Comparison of ENCODE assay signal across 8 mouse cellular contexts in genomic region chr19:29708003-29708402, GRCm38 (mm10). TPM values are rescaled to one million over a fixed set of nuclear protein-coding genes. Genes with fewer than 3 reads are reported as not detected.
A peak's percentile ranks its signal among the peaks of the same experiment; 100 is the strongest.
DNase-seq lines count a peak whose midpoint lies in the region; ATAC-seq and TF ChIP-seq lines count a peak whose summit lies in the region.

No protein-coding gene starts in this region.

- H3K4me3 ChIP-seq in spleen, adult 2 months (ENCODE audit: extremely low read depth, insufficient read depth, insufficient read length): peak overlapping the region; percentile 56
- peak overlapping the region; percentile 42 for H3K4me3 ChIP-seq in liver, embryonic 16.5 days (ENCODE audit: low read depth, low read length)

- no peak for TF ChIP-seq CTCF in spleen, adult 2 months (IDR thresholded peaks at IDR 0.05; ENCODE audit: extremely low read depth, insufficient read depth, insufficient read length, insufficient replicate concordance)

- H3K4me2 ChIP-seq in liver, embryonic 16.5 days (ENCODE audit: low read depth, low read length): peak overlapping the region; percentile 51

- no peak overlapping the region for H3K27ac ChIP-seq in spleen, adult 2 months (ENCODE audit: insufficient read depth, low read length)
- no peak overlapping the region for H3K27ac ChIP-seq in liver, embryonic 16.5 days (ENCODE audit: low read length)

- 21% methylated on average over 14 of the region's 14 CpGs for WGBS in spleen, adult 2 months
- 32% methylated on average over 14 of the region's 14 CpGs for WGBS in liver, embryonic 16.5 days (ENCODE audit: insufficient replicate concordance)

- H3K9ac ChIP-seq in liver, embryonic 16.5 days (ENCODE audit: low read depth, low read length): no peak overlapping the region

- TF ChIP-seq POLR2A in spleen, adult 2 months (IDR thresholded peaks at IDR 0.05; ENCODE audit: low read depth, low read length): no peak

- no peak; the same call in 1 of the 2 replicates for ATAC-seq in liver, embryonic 16.5 days (ENCODE audit: low read depth)

- peak; percentile 17 to 21 for DNase-seq in adrenal gland, postnatal 36 days
- no peak for DNase-seq in adrenal gland, postnatal 25 days
- peak in 1 of 2 experiments; percentile 20 for DNase-seq in spleen, adult 2 months (ENCODE audit: low read depth in 1 of 2, low spot score in 2 of 2)
- DNase-seq in spleen, postnatal 14 days (ENCODE audit: low spot score in 2 of 2): no peak
- peak; percentile 12 to 22 for DNase-seq in thymus, adult 18-20 months
- DNase-seq in cerebellum, postnatal 4 days (ENCODE audit: low spot score in 2 of 2): no peak
- DNase-seq in gastrocnemius, adult 8-10 months (ENCODE audit: low spot score in 2 of 2): no peak

- H3K4me1 ChIP-seq in spleen, adult 2 months (ENCODE audit: control insufficient read depth, insufficient read depth, insufficient read length): no peaks in the 10 kb centered on the region
- H3K4me1 ChIP-seq in liver, embryonic 16.5 days (ENCODE audit: control insufficient read depth, low read depth, low read length): no peaks in the 10 kb centered on the region

- no peaks in the 10 kb centered on the region for H3K9me3 ChIP-seq in liver, embryonic 16.5 days (replicated peaks; ENCODE audit: control insufficient read depth, low read length)

- no peaks in the 10 kb centered on the region for H3K27me3 ChIP-seq in spleen, adult 2 months (ENCODE audit: control insufficient read depth, insufficient read depth, low read length)
- H3K27me3 ChIP-seq in liver, embryonic 16.5 days (ENCODE audit: control insufficient read depth, insufficient read depth, low read depth, low read length): no peaks in the 10 kb centered on the region

- no peaks in the 10 kb centered on the region for H3K36me3 ChIP-seq in spleen, adult 2 months (ENCODE audit: control insufficient read depth, insufficient read depth, low read length)
- no peaks in the 10 kb centered on the region for H3K36me3 ChIP-seq in liver, embryonic 16.5 days (ENCODE audit: control insufficient read depth, insufficient read depth)

RNA-seq across cellular contexts. Expression of gene Mlana, which starts 10.4 kb away (rescaled TPM):
- total RNA-seq in adrenal gland, postnatal 36 days (2021): not detected
- total RNA-seq in adrenal gland, postnatal 25 days (2021): not detected in 2 replicates
- 1.0 TPM in 1 of 2 replicates, not detected in the other for polyA plus RNA-seq in spleen, adult 2 months (2012; rRNA removed)
- polyA plus RNA-seq in liver, embryonic 16.5 days (2015; fragmentation: Nextera tagmentation; extraction: Ambion mirVana): not detected in 2 replicates
- total RNA-seq in gastrocnemius, adult 8-10 months (2022): not detected

RNA-seq across cellular contexts. Expression of gene Ermp1, which starts 59.8 kb away (rescaled TPM):
- 10 to 100 TPM; 54.2 to 60.9 TPM for total RNA-seq in adrenal gland, postnatal 36 days (2021)
- 51.7 and 55.0 TPM in 2 replicates for total RNA-seq in adrenal gland, postnatal 25 days (2021)
- 10.7 and 11.4 TPM in 2 replicates for polyA plus RNA-seq in spleen, adult 2 months (2012; rRNA removed)
- polyA plus RNA-seq in liver, embryonic 16.5 days (2015; fragmentation: Nextera tagmentation; extraction: Ambion mirVana): 9.4 and 10.0 TPM in 2 replicates
- 10 to 100 TPM in 1 of 4 experiments, 1 to 10 TPM in 3; 6.9 to 10.4 (median 8.1) TPM for total RNA-seq in gastrocnemius, adult 8-10 months (2022)

Comparison
In these comparisons a context has a peak if more than half of its experiments do, and no peak if none do; other contexts are left out.
1. DNase-seq: peak in adrenal gland, postnatal 36 days (2 of 2) and thymus, adult 18-20 months (2 of 2); none in adrenal gland, postnatal 25 days (single experiment), spleen, postnatal 14 days (0 of 2), cerebellum, postnatal 4 days (0 of 2) and gastrocnemius, adult 8-10 months (0 of 2).